Mouse (Mus musculus) MN1 (cell line): ENCODE measurements at regions not wholly inside any gene's neighbourhood (a gene's known extent, or its start where the extent isn't known, plus 50 kb on each side); places are given as distances from the start of the nearest gene placed in this dataset.
A peak's percentile ranks its signal among the peaks of the same experiment; 100 is the strongest.

Experiments used
- DNase-seq: peaks from one replicate; pipeline ENCODE4 v3.0.0-alpha.2; 2016; ENCODE audit warnings: low spot score

GRCm38 (mm10) chr15:6191845-6192244 is 107.7 kb upstream of the Dab2 start:
- DNase-seq: no peak

GRCm38 (mm10) chr15:6207239-6207638 is 92.3 kb upstream of the Dab2 start:
- no peak for DNase-seq

DNA sequence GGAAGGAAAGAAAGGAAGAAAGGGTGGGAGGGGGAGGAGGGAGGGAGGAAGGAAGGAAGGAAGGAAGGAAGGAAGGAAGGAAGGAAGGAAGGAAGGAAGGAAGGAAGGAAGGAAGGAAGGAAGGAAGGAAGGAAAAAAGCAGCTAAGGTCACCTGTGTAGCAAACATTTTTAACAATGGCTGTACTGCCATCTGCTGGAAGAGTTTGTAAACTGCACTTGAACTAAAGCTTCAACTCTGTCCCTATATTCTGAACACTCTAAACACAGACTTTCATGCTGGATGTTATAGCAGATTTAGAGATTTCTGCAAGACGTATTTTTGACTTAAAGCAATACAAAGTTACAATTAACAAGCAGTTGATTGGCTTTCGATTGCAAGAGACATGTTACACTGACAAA is 90.3 kb upstream of the Dab2 start:
- peak; percentile 68 for DNase-seq

GRCm38 (mm10) chr15:6218087-6218486 is 81.5 kb upstream of the Dab2 start:
- no peak for DNase-seq

DNA sequence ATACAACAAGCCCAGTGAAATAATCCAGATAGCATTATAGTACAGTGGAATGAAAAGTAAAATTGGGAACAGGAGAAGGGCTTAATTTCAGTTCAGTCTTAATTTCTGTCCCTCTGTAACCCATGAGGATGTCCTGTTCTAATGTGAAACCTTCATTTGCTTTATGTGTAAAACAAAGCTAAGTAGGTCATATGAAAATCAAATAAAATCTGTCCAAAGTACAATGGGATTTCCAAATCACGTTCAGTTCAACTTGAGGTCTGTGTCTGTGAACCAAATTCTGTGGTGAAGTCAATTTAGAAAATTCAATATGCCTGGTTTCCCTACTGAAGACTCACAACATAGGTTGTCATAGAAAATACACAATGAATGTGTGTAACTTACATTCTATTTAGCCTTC is 74.4 kb upstream of the Dab2 start:
- no peak for DNase-seq

DNA sequence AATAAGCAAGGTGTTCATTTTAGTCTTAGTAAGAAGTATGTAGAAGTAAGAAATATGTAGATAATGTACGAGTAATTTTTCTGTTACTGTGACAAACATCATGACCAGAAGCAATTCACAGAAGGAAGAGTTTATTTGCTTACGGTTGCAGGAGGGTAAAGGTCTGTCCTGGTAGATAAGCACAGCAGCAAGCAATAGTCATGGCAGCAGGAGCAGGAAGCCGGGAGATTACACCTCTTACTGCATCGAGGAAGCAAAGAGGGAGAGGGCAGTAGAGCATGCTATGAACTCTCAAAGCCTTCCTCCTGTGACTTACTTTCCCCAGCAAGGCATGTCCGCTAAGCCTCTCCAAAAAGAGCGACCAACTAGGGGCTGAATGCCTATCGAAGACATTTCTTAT is 69.0 kb upstream of the Dab2 start:
- DNase-seq: no peak

DNA sequence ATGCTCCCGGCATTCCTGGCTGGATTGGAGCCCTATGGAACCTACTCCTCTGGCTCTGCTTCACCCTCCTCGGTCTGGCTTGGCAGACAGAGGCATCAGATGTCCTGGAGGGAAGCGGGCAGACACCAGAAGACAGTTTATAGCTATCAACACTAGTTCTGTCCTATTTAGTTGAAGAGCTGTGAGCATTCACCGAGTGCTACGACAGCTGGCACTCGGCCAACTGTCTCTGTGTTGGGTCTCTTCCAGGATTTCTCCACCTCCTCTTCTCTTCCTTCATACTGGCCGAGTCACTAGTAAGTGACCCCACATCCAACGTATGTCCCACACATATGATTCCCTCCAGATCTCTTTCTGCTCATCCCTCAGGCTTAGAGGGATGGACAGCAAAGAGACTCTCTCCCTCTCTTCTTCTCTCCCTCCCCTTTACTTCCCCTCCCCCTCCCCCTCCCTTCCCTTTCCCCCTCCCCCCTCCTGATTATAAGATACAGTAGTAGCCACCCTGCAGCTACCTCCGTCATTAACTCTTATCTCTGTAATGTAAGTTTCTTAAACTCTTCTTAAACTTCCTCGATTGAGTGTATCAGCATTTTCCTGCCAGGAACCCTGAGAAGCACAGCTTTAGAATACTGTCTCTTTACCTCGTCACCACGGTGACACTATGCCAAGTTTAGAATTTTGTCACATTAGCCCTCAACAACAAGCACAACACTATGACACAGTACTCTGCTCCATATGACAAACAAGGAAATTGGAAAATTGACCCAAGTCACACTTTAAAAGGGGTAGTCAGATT is 68.1 kb upstream of the Dab2 start:
- DNase-seq: no peak

GRCm38 (mm10) chr15:6233621-6234020 is 66.0 kb upstream of the Dab2 start:
- no peak for DNase-seq

GRCm38 (mm10) chr15:6236583-6236982 is 63.0 kb upstream of the Dab2 start:
- no peak for DNase-seq

DNA sequence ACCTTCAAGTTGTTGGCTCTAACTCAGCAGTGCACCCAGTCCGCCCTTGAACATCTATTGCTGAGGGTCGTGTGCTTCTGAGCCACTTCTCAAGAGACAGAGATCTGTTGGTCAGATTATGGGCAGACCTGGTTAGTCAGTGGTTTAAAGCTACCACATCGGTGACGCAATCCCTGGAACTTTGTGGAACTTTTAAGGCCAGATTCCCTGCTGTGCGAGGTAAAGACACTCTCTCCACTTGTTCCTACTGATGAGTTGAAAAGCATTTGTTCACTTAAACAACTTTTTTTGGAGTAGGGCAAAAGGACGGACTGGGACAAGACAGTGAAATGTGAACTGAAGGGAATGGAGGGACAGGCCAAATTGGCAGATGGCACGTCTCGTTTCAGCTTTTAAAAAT is 61.9 kb upstream of the Dab2 start:
- DNase-seq: no peak

DNA sequence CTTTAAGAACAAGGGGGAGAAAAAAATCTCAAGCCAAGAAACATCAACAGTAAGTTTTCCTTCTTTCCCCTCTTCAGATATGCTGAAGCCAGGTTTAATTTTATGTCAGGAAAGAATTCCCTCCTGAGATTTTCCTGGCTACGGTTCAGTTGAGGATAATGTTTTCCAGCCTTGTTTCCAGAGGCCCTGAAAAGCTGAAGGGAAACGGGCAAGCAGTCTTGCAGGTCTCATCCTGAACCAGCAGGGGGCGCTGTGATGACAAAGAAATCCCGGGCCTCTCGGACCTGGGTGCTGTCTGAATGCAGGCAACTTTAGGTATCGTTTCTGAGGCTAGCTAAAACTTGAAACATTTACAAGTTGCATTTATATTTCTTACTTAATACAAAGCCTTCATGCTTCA is 61.5 kb upstream of the Dab2 start:
- DNase-seq: no peak

- no peak for DNase-seq
These were observed 60.8 kb upstream of the Dab2 start for GRCm38 (mm10) chr15:6238755-6239154.

DNA sequence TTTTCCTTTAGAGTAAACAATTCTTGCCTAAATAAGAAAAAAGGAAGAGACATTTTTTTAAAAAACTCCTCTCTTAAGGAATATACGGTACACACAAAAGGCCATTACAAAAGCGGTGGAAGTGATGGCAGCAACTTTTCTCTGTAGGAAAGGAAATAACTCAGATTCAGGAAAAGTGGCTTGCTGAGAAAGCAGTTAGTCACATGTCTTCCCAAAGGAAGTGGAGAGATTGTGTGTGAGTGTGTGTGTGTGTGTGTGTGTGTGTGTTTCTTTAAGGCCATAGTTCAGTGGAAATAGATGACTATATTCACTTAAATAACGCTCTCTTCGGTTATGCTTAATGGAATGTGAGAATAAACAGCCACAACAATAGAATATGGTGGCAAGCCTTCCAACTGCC is 57.5 kb upstream of the Dab2 start:
- DNase-seq: no peak

DNA sequence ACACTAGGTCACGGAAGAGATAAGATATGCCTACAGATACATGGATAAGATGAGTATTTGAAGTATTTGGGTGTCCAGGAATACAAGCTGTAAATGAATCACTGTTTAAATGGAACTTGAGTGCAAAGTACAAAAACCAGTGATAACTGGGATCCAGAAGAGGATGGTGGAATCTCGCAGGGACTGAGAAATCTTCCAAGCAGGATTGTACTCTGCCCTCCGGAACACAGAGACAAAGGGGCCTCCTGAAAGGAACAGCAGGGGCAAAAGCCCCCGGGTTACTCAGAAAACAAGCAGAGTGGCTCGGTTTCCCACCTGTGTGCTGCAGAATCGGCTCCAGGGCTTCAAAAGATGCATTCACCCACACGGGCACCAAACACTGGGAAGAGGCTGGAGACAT is 55.2 kb upstream of the Dab2 start:
- DNase-seq: no peak

GRCm38 (mm10) chr15:6245950-6246894 is 53.4 kb upstream of the Dab2 start:
- no peak for DNase-seq

- no peak for DNase-seq
These were observed 51.1 kb upstream of the Dab2 start for GRCm38 (mm10) chr15:6248470-6248869.
